Mouse (Mus musculus) lung, embryonic 16.5 days (tissue): ENCODE measurements around the gene Dusp6. TPM values are rescaled to one million over a fixed set of nuclear protein-coding genes. Genes with fewer than 3 reads are reported as not detected.
"Not testable (repeated sequence)": the region's sequence is repeated elsewhere in the genome, so short reads cannot be mapped to it uniquely, and the experiment has no call there.

Experiments used
- ATAC-seq: fragments of 200-750 bp; cut with Nextera tagmentation; 2 replicates; pipeline ENCODE4 v1.8.0; 2017; ENCODE audit warnings: low read depth, mild to moderate bottlenecking, moderate library complexity
- H3K27ac ChIP-seq: fragments of 300-500 bp; sonication (generic); 2 replicates; pipeline ENCODE4 v1.5.1; 2014; ENCODE audit warnings: mild to moderate bottlenecking, control low read depth, low read length
- H3K27me3 ChIP-seq: fragments of 300-500 bp; sonication (generic); 2 replicates; pipeline ENCODE4 v1.6.1; 2014; ENCODE audit warnings: low read depth, low read length, mixed read lengths; ENCODE audit not compliant: control insufficient read depth, insufficient read depth
- H3K36me3 ChIP-seq: fragments of 300-500 bp; sonication (generic); 2 replicates; pipeline ENCODE4 v1.6.1; 2014; ENCODE audit warnings: low read length; ENCODE audit not compliant: control insufficient read depth, insufficient read depth
- H3K4me1 ChIP-seq: fragments of 300-500 bp; sonication (generic); replicated peaks from 2 replicates; pipeline ENCODE4 v1.6.1; 2014; ENCODE audit warnings: low read length, mixed read lengths; ENCODE audit not compliant: control insufficient read depth, insufficient read depth
- H3K4me2 ChIP-seq: fragments of 300-500 bp; sonication (generic); 2 replicates; pipeline ENCODE4 v1.6.1; 2014; ENCODE audit warnings: low read depth, low read length, control low read depth
- H3K4me3 ChIP-seq: fragments of 300-500 bp; sonication (generic); 2 replicates; pipeline ENCODE4 v1.5.1; 2014; ENCODE audit warnings: mild to moderate bottlenecking, low read length, control low read depth
- H3K9ac ChIP-seq: fragments of 300-500 bp; sonication (generic); 2 replicates; pipeline ENCODE4 v1.6.1; 2014; ENCODE audit warnings: low read length, control low read depth
- H3K9me3 ChIP-seq: fragments of 300-500 bp; sonication (generic); 2 replicates; pipeline ENCODE4 v1.6.1; 2016; ENCODE audit warnings: low read length; ENCODE audit not compliant: control insufficient read depth
- WGBS: fragments of 180-500 bp; shearing (Covaris S2); extraction: QIAGEN DNeasy Blood & Tissue Kit; methylation state at CpG from one replicate; pipeline ENCODE4 v1.1.7; 2014; 5-methylcytosine and 5-hydroxymethylcytosine counted together
- polyA plus RNA-seq: library from polyadenylated mRNA; unstranded; fragments of >200 nt; fragmentation: Nextera tagmentation; extraction: Ambion mirVana; gene quantifications from 2 replicates; pipeline ENCODE4 v1.2.1, GENCODE M21; 2015

The Dusp6 gene
- polyA plus RNA-seq: 79.3 and 80.3 TPM in 2 replicates

GRCm38 (mm10) chr10:99262867-99263379, at the start of gene Dusp6:
Gene Dusp6 (plus strand): TSS chr10:99263231.
- WGBS: under 1% methylated on average over 29 of the region's 29 CpGs
- Histone ChIP-seq H3K36me3 (peaks cover 4% of the 10 kb centered on the region), H3K4me2 (peak within 1 kb of the TSS; percentile 86), H3K9me3 (no peaks in the 10 kb centered on the region), H3K4me1 (peaks cover 22% of the 10 kb centered on the region), H3K4me3 (peak within 1 kb of the TSS; percentile 94), H3K27ac (peak within 1 kb of the TSS; percentile 100), H3K9ac (peak within 1 kb of the TSS; percentile 98), H3K27me3 (no peaks in the 10 kb centered on the region)
- peak; percentile 95 for ATAC-seq

GRCm38 (mm10) chr10:99214421-99215299, 48.4 kb upstream of the Dusp6 start:
- Histone ChIP-seq H3K4me1 (no peaks in the 10 kb centered on the region), H3K9me3 (no peaks in the 10 kb centered on the region), H3K27ac (no peak overlapping the region), H3K9ac (no peak overlapping the region), H3K27me3 (no peaks in the 10 kb centered on the region), H3K36me3 (no peaks in the 10 kb centered on the region), H3K4me2 (no peak overlapping the region), H3K4me3 (no peak overlapping the region)
- ATAC-seq: no peak
- 67% methylated on average over 15 of the region's 15 CpGs for WGBS

- not testable (repeated sequence) for ATAC-seq, H3K4me3 ChIP-seq, H3K27ac ChIP-seq, H3K4me2 ChIP-seq, H3K9ac ChIP-seq, H3K4me1 ChIP-seq, H3K27me3 ChIP-seq, H3K36me3 ChIP-seq, H3K9me3 ChIP-seq
- 90% methylated on average over 15 of the region's 15 CpGs for WGBS
These were observed 46.5 kb upstream of the Dusp6 start for GRCm38 (mm10) chr10:99216570-99216969.

GRCm38 (mm10) chr10:99221540-99221939, 41.5 kb upstream of the Dusp6 start:
- ATAC-seq: no peak
- H3K4me2 ChIP-seq: no peak overlapping the region
- peaks cover 13% of the 10 kb centered on the region for H3K4me1 ChIP-seq
- H3K4me3 ChIP-seq: no peak overlapping the region
- no peak overlapping the region for H3K9ac ChIP-seq
- no peaks in the 10 kb centered on the region for H3K36me3 ChIP-seq
- no peaks in the 10 kb centered on the region for H3K9me3 ChIP-seq
- WGBS: 87% methylated on average over 8 of the region's 8 CpGs
- no peaks in the 10 kb centered on the region for H3K27me3 ChIP-seq
- no peak overlapping the region for H3K27ac ChIP-seq

- ATAC-seq: no peak
- no peaks in the 10 kb centered on the region for H3K36me3 ChIP-seq
- WGBS: 54% methylated on average over 5 of the region's 5 CpGs
These were observed 40.3 kb upstream of the Dusp6 start for GRCm38 (mm10) chr10:99222726-99223125.

GRCm38 (mm10) chr10:99224218-99224617, 38.8 kb upstream of the Dusp6 start:
- 18% methylated on average over 3 of the region's 3 CpGs for WGBS
- H3K27ac ChIP-seq: peak overlapping the region; percentile 53

More at GRCm38 (mm10) chr10:99222726-99223125, 40.3 kb upstream of the Dusp6 start:
- H3K27me3 ChIP-seq: no peaks in the 10 kb centered on the region
- H3K9ac ChIP-seq: no peak overlapping the region
- no peak overlapping the region; the same call in 1 of the 2 replicates for H3K27ac ChIP-seq
- H3K9me3 ChIP-seq: no peaks in the 10 kb centered on the region
- H3K4me2 ChIP-seq: no peak overlapping the region
- H3K4me3 ChIP-seq: no peak overlapping the region
- peaks cover 15% of the 10 kb centered on the region for H3K4me1 ChIP-seq

GRCm38 (mm10) chr10:99226782-99227181, 36.2 kb upstream of the Dusp6 start:
- H3K4me2 ChIP-seq: no peak overlapping the region
- peaks cover 33% of the 10 kb centered on the region for H3K4me1 ChIP-seq
- 89% methylated on average over 5 of the region's 5 CpGs for WGBS
- H3K9ac ChIP-seq: no peak overlapping the region
- H3K27me3 ChIP-seq: no peaks in the 10 kb centered on the region
- no peak for ATAC-seq
- H3K9me3 ChIP-seq: no peaks in the 10 kb centered on the region
- H3K36me3 ChIP-seq: no peaks in the 10 kb centered on the region
- no peak overlapping the region for H3K4me3 ChIP-seq
- no peak overlapping the region for H3K27ac ChIP-seq

More at GRCm38 (mm10) chr10:99224218-99224617, 38.8 kb upstream of the Dusp6 start:
- Histone ChIP-seq H3K36me3 (no peaks in the 10 kb centered on the region), H3K9me3 (no peaks in the 10 kb centered on the region), H3K9ac (no peak overlapping the region), H3K27me3 (no peaks in the 10 kb centered on the region), H3K4me3 (no peak overlapping the region), H3K4me1 (peaks cover 28% of the 10 kb centered on the region), H3K4me2 (no peak overlapping the region)
- peak; percentile 56 for ATAC-seq

GRCm38 (mm10) chr10:99227968-99228864, 34.8 kb upstream of the Dusp6 start:
- Histone ChIP-seq H3K9me3 (no peaks in the 10 kb centered on the region), H3K27me3 (no peaks in the 10 kb centered on the region), H3K36me3 (no peaks in the 10 kb centered on the region), H3K4me1 (peaks cover 28% of the 10 kb centered on the region), H3K4me3 (peak overlapping the region; percentile 23), H3K9ac (peak overlapping the region; percentile 43), H3K4me2 (peak overlapping the region; percentile 51), H3K27ac (peak overlapping the region; percentile 96)
- WGBS: 23% methylated on average over 17 of the region's 17 CpGs
- no peak for ATAC-seq
